Mouse (Mus musculus): Measurements from ENCODE around the gene Esrrg.
A peak's percentile ranks its signal among the peaks of the same experiment; 100 is the strongest.

The Esrrg gene

DNA sequence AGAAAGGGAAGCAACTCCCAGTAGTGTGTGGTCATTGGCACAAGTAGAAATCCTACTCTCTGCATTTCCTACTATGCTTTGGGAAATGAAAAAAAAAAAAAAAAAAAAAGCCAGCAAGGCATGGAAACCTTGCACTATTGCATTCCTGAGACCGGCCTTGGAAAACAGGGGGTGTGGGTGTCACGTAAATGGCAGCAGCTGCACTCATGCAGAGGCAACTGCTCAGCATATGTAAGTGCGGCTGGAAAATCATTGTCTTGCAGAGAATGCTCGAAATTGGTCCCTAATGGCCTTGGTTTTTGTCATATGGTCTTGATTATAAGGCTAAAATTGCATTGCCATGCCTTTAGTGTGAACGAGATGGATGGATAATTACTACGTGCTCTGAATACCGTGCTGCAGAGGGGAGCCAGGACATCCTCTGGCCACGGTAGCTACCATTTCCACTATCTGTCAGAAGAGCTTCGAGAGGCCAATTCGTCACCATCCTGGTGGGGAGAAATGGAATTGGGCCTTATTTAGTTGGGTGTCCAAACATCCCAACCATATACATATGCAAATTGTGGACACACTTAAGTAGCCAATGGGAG is 171.1 kb downstream of the Esrrg start:
- DNase-seq: no peak

DNA sequence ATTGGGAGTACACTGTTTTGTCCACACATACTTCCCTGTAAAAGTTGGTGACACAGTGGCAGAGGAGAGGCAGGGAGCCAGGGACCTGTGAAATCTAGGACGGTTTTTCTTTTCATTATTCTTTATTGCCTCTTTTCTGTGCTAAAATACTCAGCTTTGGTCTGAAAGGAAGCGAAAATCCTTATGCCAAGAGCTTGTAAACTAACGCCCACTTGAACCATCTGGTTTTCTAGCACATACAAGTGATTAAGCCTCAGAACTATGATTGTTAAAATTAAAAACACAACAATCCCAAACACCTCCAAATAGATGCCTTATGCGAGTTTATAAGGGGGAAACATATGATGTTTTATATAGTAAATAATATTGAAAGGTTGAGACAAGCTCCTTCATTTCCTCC is 176.6 kb downstream of the Esrrg start:
- DNase-seq: no peak

DNA sequence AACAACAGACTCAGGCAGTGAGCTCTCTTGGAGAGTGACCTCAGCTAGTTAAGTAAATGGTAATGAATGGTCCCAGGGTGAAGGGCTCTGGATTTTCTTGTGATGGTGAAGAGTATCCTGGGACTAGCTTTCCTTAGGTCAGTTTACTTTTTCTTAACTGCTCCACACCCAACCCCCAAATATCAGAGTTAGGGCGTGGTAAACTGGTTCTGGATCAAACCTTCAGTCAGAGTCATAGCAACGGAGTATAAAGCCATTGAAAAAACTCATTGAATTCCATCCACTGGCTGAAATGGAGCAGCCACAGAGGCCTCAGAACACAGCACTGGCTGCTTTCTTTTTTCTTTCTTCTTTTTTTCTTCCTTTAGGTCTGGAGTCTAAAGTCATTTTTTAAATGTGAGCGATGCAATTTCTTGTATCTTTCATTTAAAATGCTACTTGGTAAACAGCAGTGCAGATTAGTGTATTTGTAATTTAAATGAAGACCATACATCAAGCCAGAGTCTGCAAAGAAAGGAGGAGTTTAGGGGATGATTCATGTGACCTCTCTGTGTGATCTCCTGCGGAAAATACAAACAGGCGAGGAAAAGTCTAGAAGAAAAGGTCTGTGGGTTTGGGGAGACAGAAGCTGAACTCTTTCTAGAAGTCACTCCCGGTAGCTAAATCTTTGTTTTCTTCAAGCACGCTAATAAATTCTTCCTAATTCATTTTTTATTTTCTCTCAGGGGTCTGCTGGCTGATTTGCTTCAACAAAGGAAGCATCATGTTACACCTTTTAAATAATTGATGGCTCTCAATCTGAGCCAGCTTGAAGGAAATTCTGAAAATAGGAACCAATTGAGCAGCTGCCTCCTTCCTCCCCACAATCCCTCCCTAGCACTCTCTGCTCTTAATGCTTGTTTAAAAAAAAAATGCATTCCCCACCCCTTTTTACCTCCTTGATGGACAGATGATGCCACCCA is 178.7 kb downstream of the Esrrg start:
- no peak for DNase-seq

DNA sequence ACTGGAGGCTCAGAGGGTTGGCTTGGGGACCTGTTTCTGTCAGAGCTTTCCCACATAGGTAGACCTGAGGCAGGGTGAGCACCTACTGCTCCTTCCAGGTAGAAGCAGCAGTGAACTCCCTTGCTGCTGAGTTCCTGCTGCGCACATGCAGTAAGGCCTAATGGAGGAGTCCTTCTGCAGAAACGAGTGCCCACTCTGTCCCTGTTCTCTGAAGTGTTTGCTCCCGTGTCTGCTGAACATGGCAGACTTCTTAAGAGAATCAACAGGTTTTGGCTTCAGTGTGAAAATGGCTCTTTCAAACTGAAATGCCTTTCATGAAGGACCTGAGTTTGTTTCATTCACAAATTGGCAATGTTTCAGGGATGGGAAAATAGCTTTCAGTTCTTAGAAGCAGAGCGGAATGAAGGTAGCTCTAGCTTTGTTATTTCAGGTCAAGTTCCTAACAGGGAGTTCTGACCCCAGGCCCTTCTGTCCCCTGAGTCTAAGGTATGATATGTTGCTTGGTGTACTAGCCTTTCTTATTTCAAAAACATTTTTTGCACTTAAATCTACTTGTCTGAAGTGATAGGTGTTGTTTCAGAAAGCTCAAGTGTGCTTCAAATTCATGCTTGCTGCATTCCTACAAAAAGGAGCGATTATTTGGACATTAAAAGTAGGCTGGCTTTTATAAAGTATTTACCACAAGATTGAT is 185.8 kb downstream of the Esrrg start:
- peak; percentile 4 for DNase-seq

DNA sequence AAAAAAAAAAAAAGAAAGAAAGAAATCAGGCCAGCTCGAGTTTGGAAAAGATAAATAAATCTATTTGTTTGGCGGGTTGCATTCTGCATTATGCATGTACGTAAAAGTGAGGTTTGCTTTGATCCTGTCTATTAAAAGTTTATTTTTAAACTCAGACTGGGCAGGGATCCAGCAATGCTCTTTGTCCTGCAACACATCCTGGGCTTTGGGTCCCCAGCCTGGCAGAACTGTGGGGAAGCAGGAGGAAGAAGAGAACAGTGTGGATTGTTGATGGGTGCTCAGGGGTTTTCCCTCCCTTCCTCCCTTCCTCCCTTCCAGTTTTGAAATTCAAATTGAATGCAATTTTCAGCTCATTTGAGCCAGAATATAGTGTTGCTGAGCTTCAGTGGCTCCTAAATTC is 187.0 kb downstream of the Esrrg start:
- DNase-seq: peak; percentile 6

DNA sequence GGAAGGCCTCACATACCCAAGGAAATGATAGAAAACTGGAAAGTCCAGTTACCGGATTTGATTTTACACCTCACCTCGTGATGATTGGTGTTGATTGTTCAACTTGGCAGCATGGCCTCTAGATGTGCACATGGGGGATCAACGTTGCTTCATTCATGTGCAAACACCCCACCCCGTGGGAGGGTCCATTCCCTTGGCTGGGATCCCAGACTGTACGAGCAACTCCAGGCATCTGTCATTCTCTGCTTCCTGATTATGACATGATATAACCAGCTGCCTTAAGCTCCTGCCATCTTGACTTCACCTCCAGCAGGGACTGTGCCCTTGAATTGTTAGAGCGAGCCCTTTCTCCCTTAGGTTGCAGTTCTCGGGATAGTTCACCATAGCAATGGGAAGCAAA is 190.7 kb downstream of the Esrrg start:
- peak; percentile 44 for DNase-seq

DNA sequence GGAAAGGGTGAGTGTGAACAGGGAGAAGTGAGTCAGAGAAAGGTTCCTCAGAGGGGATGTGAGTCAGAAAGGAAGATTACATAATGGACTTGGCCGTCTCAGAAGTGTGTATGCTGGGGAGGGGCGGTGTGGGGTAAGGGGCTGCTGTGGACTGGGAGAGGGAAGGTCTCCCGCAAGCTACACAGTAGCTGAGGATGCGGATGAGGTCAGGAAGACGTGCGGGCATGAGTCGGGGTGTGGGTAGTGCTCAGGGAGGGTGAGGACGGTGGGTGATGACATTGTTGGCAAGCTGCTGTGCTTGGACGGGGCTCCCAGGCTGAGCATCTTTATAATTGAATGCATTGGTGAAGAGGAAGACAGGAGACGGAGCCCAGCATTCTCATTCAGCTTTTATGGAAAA is 192.2 kb downstream of the Esrrg start:
- DNase-seq: peak; percentile 7

DNA sequence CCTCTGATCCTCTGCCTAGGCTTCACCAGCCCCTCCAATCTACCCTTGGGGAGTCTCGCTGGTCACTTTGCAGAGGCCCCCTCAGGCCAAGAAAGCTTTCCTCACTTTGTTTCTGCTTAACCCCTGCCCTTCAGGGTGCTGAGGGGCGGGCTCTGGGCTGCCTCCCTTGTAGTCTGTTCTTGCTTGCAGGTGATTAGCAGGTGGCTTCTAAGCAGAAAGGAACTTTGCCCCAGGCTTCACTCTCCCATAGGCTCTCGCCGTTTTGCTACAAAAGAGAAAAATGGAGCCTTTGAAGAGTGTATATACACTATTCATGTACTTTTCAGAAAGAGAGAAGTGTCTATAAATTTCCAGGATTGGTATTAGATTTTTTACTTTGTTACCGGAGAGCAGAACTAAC is 195.0 kb downstream of the Esrrg start:
- DNase-seq: no peak

DNA sequence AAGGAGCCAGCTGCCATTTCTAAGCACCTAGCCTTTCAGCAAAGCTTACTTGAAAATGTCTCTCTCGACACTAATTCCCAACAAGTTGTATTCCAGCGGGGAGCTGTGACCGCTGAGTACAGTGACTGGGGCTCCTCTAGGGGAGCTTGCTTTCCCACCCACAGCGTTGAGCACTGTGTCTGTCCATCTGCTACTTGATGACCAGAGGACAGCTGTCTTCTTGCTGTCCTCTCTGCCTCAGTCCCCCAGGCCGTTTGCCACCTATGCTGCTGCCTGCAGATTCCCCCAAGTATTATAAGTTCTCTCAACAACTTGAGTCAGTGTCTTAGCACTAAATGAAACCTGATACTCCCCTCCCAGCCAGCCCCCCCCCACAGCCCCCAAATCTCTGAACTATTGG is 195.4 kb downstream of the Esrrg start:
- no peak for DNase-seq

DNA sequence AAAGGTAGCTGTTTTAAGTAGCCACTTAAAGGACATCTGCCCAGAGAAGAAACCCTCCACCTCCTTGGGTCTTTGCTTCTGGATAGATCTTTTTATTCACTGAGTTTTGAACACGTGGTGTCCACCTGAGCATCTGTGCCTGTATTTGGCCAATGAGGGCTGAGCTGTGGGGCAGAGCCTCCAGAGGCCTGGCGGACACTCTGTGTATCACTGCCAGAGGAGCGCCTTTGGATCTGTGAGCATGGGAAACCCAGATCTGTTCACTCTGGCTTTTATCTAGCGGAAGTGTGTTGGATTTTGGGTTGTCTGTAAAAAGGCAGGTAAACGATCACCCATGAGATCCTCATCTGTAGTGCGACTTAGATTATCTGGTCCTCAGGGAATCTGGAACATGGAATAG is 196.4 kb downstream of the Esrrg start:
- no peak for DNase-seq

DNA sequence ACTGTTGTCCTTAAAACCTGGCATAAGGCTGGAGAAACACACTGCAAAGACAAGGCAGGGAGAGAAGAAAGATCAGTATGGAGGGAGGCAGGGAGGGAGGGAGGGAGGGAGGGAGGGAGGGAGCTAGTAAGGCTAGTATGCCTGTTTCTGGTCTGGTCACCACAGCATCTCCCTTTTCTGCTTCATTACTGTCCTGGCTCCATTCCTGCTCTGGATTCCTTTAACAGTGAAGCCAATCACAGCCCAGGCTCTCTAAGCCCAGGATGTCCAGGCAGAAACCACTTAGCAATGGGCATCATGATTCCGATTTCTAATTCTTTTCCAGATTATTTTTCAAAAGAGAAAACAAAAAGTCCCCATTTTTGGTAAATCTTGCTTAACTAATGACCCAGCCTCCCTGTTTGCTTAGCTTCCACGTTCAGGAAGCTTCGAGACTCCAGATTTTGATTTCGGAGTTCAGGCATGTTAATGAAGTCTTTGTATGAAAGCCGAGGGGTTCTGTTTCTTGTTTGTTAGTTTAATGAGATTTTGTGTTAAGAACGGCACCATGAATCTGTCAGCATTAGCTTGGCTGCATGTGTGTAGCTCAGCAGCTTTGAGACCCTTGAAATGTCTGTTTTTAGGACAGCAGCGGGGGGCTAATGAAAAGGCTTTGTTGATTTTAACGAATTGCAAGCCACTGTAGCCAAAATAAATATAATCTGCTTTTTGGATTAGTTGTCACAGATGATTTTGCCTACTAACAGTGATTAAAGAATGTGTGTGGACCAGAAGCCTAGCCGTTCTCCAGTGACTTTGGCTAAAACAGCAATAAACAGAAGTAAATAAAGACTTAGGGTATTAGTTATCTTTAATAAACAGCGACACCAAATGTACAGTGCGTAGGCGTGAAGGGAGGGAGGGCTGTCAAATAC is 199.1 kb downstream of the Esrrg start:
- no peak for DNase-seq

DNA sequence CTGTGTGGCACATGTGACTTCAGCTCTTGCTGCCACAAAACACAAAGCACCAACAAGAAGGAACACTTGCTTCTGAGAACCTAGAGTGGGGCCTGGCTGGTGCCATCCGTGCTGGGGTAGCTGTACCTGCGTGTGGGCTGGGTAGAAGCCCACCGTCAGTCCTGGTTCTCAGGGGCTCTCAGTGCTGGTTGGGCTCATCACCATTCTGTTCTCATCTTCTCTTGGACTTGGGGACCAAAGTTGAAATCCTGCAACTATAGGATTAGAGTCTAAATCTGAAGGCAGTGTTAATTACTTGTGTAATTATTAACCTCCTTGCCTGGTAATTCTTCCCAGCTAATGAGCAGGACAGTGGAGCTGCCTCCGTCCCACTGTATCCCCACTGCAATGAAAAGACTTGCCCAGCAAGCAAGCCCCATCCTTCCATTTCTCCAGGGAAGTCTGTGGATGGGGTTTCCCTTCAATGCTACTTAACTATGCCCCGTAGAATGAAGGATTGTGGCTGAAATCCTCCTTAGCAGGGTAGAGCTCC is 199.9 kb downstream of the Esrrg start:
- DNase-seq: no peak

DNA sequence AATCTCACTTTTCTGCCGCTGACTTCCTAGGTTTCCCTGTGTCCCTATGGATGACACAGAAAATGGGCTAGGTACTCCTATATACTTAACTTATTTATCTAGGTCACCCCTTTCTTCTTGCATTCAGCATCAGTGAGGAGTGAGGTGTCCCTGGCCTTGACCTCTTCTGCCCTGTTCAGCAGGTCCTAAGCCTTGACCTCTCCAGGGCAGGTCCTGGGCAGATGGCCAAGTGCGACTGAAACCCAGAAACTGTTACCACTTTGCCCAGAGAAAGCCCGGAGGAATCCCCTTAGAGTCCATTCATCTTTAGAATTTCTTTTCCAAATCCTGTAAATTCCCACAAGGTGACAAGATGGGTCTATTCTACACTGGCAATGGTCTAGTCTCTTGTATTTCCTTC is 201.0 kb downstream of the Esrrg start:
- DNase-seq: no peak

DNA sequence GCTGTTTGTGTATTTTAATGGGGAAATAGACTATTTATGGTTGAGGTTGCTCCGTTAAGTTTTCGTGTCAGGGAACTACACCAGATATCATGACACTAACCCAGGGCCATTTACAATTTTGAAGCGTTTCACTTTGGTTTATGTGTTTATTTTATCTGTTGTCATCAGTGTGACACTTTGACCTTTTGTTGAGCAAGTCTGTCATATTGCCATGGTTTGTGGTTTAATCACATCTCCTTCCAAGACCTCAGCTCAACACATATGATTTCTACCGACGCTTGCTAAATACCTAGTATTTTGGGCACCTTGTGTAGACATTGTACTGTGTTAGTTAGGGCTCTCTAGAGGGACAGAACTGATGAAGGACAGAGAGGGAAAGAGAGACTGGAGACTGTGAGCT is 210.8 kb downstream of the Esrrg start:
- DNase-seq: no peak

DNA sequence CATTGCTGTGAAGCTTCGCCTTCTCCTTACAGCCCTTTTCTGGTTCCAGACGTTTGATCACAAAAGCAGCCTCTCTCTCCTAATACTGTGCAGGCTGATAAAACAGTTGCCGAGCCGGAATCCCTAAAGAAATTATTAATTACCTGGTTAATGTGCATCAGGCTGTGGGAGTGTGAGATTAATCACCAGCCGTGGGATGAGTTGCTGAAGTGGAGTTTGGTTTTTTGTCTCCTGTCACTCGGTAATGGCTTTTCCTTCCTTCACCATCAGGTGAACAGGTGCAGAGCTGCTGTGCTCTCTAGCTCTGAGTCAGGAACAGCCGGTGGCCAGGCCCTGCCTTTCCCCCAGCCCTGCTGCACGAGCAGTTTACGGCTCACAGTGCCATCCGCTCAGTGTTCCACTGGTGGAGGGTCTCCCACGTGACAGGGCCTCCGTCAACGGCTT is 212.8 kb downstream of the Esrrg start:
- DNase-seq: no peak

DNA sequence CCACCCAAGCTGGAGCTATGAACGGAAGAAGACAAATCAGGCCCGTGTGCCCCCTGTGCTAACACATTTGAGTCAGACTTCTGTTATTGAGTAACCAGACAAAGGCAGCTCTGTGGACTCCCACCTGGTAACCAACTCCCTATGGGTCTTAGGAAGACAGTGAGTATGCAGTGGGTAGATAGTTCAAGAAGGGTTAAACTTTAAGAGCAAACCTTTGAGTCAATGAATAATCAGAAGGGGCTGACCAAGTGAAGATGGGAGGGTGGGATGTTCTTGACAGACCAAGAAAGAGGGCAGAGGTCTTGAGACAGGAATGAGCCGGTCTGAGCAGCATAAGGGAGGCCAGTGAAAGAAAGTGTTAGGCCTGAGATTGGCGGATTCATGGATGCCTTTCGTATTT is 214.8 kb downstream of the Esrrg start:
- DNase-seq: no peak

DNA sequence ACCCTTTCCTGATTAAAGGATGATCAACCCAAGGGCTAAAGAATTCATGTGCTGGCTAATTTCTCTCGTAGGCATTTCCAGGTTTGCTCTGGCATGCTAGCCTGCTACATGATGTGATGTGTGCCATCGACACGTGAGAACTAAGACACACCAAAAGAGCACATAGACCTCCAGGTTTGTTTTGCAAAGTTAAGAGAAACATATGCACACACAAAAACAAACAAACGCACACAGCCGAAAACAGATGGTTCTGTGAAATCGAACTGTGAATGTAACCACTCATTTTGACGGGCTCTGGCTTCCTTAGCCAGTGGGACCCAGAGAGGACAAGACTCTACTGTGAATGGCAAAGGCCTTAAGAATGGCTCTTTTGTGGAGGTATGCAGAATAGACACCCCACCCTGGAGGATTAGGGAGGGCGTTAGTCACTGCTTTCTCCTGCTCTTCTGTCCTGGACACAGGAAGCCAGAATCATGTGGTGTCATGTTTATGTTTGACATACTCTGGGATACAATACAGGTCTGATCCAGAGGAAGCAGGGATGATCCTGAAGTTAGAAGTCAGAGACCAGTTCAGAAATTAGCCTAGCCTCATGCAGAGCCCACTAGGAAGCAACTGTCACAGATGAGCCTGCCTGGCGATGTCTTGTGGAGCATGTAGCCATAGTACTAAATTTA is 217.0 kb downstream of the Esrrg start:
- DNase-seq: no peak

DNA sequence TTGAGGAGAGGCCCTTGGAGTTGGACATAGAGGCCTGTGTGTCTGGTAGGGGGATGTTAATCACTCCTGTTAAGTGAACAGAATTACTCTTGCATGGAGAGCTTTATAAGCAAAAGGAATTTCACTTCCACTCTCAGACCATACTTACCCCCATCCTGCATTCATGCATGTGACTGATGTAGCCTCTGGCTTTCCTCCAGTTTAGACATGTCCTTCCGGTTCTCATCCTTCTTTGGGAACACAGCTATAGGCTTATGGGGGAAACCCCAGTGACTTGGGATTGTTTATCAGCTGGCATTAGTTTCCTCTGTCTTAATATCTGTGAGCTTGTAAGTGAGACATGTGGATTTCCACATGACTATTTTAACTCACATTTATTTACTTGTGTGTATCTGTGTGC is 217.5 kb downstream of the Esrrg start:
- DNase-seq: peak; percentile 8

DNA sequence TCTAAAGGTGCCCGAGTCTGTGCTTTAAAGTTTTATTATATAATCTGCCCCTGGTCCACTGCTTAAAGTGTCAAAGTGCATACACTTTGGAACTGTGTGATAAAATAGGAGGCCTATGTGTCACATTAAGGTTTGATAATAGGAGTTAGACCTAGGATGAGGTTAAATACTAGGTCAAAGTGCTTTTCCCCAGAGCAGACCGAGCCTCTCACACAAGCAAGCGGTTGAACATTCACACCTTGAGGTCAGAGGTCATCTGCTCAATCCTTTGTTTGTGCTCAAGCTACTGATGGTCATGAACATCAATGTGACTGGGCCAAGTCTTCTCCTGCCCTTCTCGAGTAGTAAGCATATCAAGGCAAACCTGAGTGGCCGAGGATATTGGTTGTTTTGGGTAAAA is 218.3 kb downstream of the Esrrg start:
- DNase-seq: no peak

DNA sequence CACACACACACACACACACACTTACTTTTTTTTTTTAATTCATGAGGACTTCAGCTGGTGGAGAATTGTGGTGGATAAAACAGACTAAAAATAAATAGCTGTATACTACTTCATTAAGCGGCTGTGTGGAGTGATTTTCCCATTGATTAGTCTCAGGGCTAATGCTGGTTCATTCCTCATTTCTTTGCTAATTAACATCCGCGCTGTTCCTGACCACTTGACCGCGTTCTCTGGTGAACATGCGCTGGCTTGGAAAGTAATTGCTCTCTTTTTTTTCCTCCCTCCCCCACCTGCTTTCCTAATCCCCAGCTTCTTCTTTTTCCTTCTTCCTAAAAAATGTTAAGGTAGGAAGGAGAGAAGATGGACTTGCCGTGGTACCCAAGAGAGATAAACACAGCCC is 222.3 kb downstream of the Esrrg start:
- no peak for DNase-seq

DNA sequence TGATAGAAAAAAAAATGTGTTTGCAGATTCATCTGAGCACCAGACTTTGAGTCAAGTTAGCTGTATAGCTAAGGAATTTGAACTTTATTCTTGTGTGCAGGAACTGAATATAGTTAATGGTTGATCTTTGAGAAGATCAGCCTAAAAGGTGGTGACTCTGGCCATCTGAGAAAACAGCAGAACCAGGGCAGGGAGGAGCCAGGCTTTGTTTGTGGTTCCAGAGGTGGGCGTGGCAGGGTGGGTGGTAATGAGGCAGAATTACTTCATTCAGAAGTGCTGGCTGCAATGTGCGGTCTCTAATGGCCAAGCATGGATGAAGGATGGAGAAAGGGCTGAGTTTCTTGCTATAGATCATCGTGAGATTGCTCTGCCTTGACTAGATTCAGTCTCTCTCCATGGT is 224.3 kb downstream of the Esrrg start:
- DNase-seq: no peak

DNA sequence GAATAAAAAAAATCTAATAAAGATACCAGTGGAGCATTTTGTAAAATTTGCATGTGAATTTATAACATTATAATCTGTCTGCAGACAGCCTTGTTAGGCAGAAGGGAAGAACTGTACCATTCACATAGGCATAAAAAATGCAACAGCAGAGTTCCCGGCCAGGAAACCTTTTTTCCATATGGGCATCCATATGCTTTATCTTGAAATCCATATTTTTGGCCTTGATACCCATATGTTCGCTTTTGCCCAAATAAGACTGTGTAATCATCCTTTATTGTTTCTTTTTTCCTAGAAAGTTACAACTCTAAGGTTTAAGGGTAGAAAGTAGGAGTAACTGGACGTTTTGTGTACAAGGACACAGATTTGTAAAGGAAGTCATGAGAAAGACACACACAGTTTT is 226.0 kb downstream of the Esrrg start:
- no peak for DNase-seq

All from lung, postnatal 10 days (tissue).